Mouse (Mus musculus): ENCODE measurements around the gene Foxp4. TPM values are rescaled to one million over a fixed set of nuclear protein-coding genes. Genes with fewer than 3 reads are reported as not detected.

The Foxp4 gene
- polyA plus RNA-seq, 1 experiment from 2014 or later: 35.8 TPM

- ATAC-seq: no peak
- H3K36me3 ChIP-seq (ENCODE audit: control insufficient read depth, insufficient read depth, low read length): no peaks in the 10 kb centered on the region
- H3K9me3 ChIP-seq (replicated peaks; ENCODE audit: control insufficient read depth, low read length, poor library complexity, severe bottlenecking): no peaks in the 10 kb centered on the region
- peak overlapping the region; percentile 50 for H3K9ac ChIP-seq (ENCODE audit: low read depth, low read length)
- WGBS: under 1% methylated on average over 24 of the region's 24 CpGs
- H3K27ac ChIP-seq (ENCODE audit: low read length): no peak overlapping the region; the same call in 1 of the 2 replicates
- H3K27me3 ChIP-seq (ENCODE audit: control insufficient read depth, insufficient read depth, low read depth, low read length): peaks cover 12% of the 10 kb centered on the region
- H3K4me1 ChIP-seq (ENCODE audit: control insufficient read depth, insufficient read depth, low read length): peaks cover 38% of the 10 kb centered on the region
- H3K4me2 ChIP-seq (ENCODE audit: low read length): peak overlapping the region; percentile 96
- peak overlapping the region; percentile 86 for H3K4me3 ChIP-seq (ENCODE audit: low read depth, low read length)
These were observed 1.9 kb downstream of the Foxp4 start for GRCm38 (mm10) chr17:47922579-47922978.

GRCm38 (mm10) chr17:47922116-47922515, 2.3 kb downstream of the Foxp4 start:
- no peak for ATAC-seq
- no peaks in the 10 kb centered on the region for H3K9me3 ChIP-seq (replicated peaks; ENCODE audit: control insufficient read depth, low read length, poor library complexity, severe bottlenecking)
- H3K27ac ChIP-seq (ENCODE audit: low read length): no peak overlapping the region
- H3K4me2 ChIP-seq (ENCODE audit: low read length): peak overlapping the region; percentile 96
- WGBS: 1% methylated on average over 21 of the region's 21 CpGs
- H3K4me3 ChIP-seq (ENCODE audit: low read depth, low read length): peak overlapping the region; percentile 86
- peaks cover 38% of the 10 kb centered on the region for H3K4me1 ChIP-seq (ENCODE audit: control insufficient read depth, insufficient read depth, low read length)
- H3K27me3 ChIP-seq (ENCODE audit: control insufficient read depth, insufficient read depth, low read depth, low read length): peaks cover 12% of the 10 kb centered on the region
- H3K9ac ChIP-seq (ENCODE audit: low read depth, low read length): peak overlapping the region; percentile 50
- no peaks in the 10 kb centered on the region for H3K36me3 ChIP-seq (ENCODE audit: control insufficient read depth, insufficient read depth, low read length)

- no peaks in the 10 kb centered on the region for H3K9me3 ChIP-seq (replicated peaks; ENCODE audit: control insufficient read depth, low read length, poor library complexity, severe bottlenecking)
- H3K4me3 ChIP-seq (ENCODE audit: low read depth, low read length): peak overlapping the region; percentile 86; the same call in 1 of the 2 replicates
- 36% methylated on average over 4 of the region's 4 CpGs for WGBS
- 0 out of 2 replicates have a peak overlapping the region, but pooled peaks have one; percentile 11 for H3K9ac ChIP-seq (ENCODE audit: low read depth, low read length)
- peak overlapping the region; percentile 96 for H3K4me2 ChIP-seq (ENCODE audit: low read length)
- ATAC-seq: no peak
- no peaks in the 10 kb centered on the region for H3K36me3 ChIP-seq (ENCODE audit: control insufficient read depth, insufficient read depth, low read length)
- H3K27ac ChIP-seq (ENCODE audit: low read length): no peak overlapping the region
- peaks cover 12% of the 10 kb centered on the region for H3K27me3 ChIP-seq (ENCODE audit: control insufficient read depth, insufficient read depth, low read depth, low read length)
- H3K4me1 ChIP-seq (ENCODE audit: control insufficient read depth, insufficient read depth, low read length): peaks cover 38% of the 10 kb centered on the region
These were observed 3.2 kb downstream of the Foxp4 start for GRCm38 (mm10) chr17:47921136-47921665.

- Histone ChIP-seq H3K36me3 (ENCODE audit: control insufficient read depth, insufficient read depth, low read length) (no peaks in the 10 kb centered on the region), H3K4me3 (ENCODE audit: low read depth, low read length) (no peak overlapping the region), H3K4me1 (ENCODE audit: control insufficient read depth, insufficient read depth, low read length) (peaks cover 40% of the 10 kb centered on the region), H3K27me3 (ENCODE audit: control insufficient read depth, insufficient read depth, low read depth, low read length) (peaks cover 12% of the 10 kb centered on the region), H3K9ac (ENCODE audit: low read depth, low read length) (no peak overlapping the region), H3K27ac (ENCODE audit: low read length) (no peak overlapping the region), H3K9me3 (replicated peaks; ENCODE audit: control insufficient read depth, low read length, poor library complexity, severe bottlenecking) (no peaks in the 10 kb centered on the region), H3K4me2 (ENCODE audit: low read length) (no peak overlapping the region; the same call in 1 of the 2 replicates)
- WGBS: 24% methylated on average over 5 of the region's 5 CpGs
- ATAC-seq: no peak
These were observed 4.6 kb downstream of the Foxp4 start for GRCm38 (mm10) chr17:47919826-47920225.

- 77% methylated on average over 5 of the region's 5 CpGs for WGBS
- no peak overlapping the region for H3K9ac ChIP-seq (ENCODE audit: low read depth, low read length)
- no peak for ATAC-seq
- no peak overlapping the region for H3K27ac ChIP-seq (ENCODE audit: low read length)
- no peak overlapping the region for H3K4me2 ChIP-seq (ENCODE audit: low read length)
- H3K27me3 ChIP-seq (ENCODE audit: control insufficient read depth, insufficient read depth, low read depth, low read length): peaks cover 12% of the 10 kb centered on the region
- no peaks in the 10 kb centered on the region for H3K9me3 ChIP-seq (replicated peaks; ENCODE audit: control insufficient read depth, low read length, poor library complexity, severe bottlenecking)
- no peaks in the 10 kb centered on the region for H3K36me3 ChIP-seq (ENCODE audit: control insufficient read depth, insufficient read depth, low read length)
- H3K4me3 ChIP-seq (ENCODE audit: low read depth, low read length): no peak overlapping the region
- H3K4me1 ChIP-seq (ENCODE audit: control insufficient read depth, insufficient read depth, low read length): peaks cover 40% of the 10 kb centered on the region
These were observed 6.5 kb downstream of the Foxp4 start for GRCm38 (mm10) chr17:47917907-47918306.

- no peak for ATAC-seq
- peaks cover 33% of the 10 kb centered on the region for H3K4me1 ChIP-seq (ENCODE audit: control insufficient read depth, insufficient read depth, low read length)
- H3K36me3 ChIP-seq (ENCODE audit: control insufficient read depth, insufficient read depth, low read length): no peaks in the 10 kb centered on the region
- WGBS: 78% methylated on average over 3 of the region's 3 CpGs
- H3K9me3 ChIP-seq (replicated peaks; ENCODE audit: control insufficient read depth, low read length, poor library complexity, severe bottlenecking): no peaks in the 10 kb centered on the region
- H3K27me3 ChIP-seq (ENCODE audit: control insufficient read depth, insufficient read depth, low read depth, low read length): peaks cover 12% of the 10 kb centered on the region
- H3K4me3 ChIP-seq (ENCODE audit: low read depth, low read length): no peak overlapping the region
- H3K4me2 ChIP-seq (ENCODE audit: low read length): no peak overlapping the region
- H3K27ac ChIP-seq (ENCODE audit: low read length): no peak overlapping the region
- no peak overlapping the region for H3K9ac ChIP-seq (ENCODE audit: low read depth, low read length)
These were observed 7.2 kb downstream of the Foxp4 start for GRCm38 (mm10) chr17:47917212-47917611.

- Histone ChIP-seq H3K4me2 (ENCODE audit: low read length) (0 out of 2 replicates have a peak overlapping the region, but pooled peaks have one; percentile 15), H3K9me3 (replicated peaks; ENCODE audit: control insufficient read depth, low read length, poor library complexity, severe bottlenecking) (no peaks in the 10 kb centered on the region), H3K36me3 (ENCODE audit: control insufficient read depth, insufficient read depth, low read length) (no peaks in the 10 kb centered on the region), H3K27me3 (ENCODE audit: control insufficient read depth, insufficient read depth, low read depth, low read length) (peaks cover 11% of the 10 kb centered on the region; the same call in 1 of the 2 replicates), H3K4me3 (ENCODE audit: low read depth, low read length) (no peak overlapping the region), H3K27ac (ENCODE audit: low read length) (no peak overlapping the region), H3K9ac (ENCODE audit: low read depth, low read length) (no peak overlapping the region), H3K4me1 (ENCODE audit: control insufficient read depth, insufficient read depth, low read length) (peaks cover 18% of the 10 kb centered on the region)
- 12% methylated on average over 9 of the region's 9 CpGs for WGBS
- ATAC-seq: peak; percentile 31; the same call in 1 of the 2 replicates
These were observed 9.7 kb downstream of the Foxp4 start for GRCm38 (mm10) chr17:47914676-47915219.

- 14% methylated on average over 48 of the region's 51 CpGs for WGBS
- Histone ChIP-seq H3K36me3 (ENCODE audit: control insufficient read depth, insufficient read depth, low read length) (no peaks in the 10 kb centered on the region), H3K4me3 (ENCODE audit: low read depth, low read length) (peak overlapping the region; percentile 27), H3K9me3 (replicated peaks; ENCODE audit: control insufficient read depth, low read length, poor library complexity, severe bottlenecking) (no peaks in the 10 kb centered on the region), H3K4me1 (ENCODE audit: control insufficient read depth, insufficient read depth, low read length) (peaks cover 26% of the 10 kb centered on the region), H3K27me3 (ENCODE audit: control insufficient read depth, insufficient read depth, low read depth, low read length) (peaks cover 11% of the 10 kb centered on the region; the same call in 1 of the 2 replicates), H3K27ac (ENCODE audit: low read length) (no peak overlapping the region), H3K9ac (ENCODE audit: low read depth, low read length) (peak overlapping the region; percentile 51; the same call in 1 of the 2 replicates), H3K4me2 (ENCODE audit: low read length) (peak overlapping the region; percentile 55)
- ATAC-seq: no peak; the same call in 1 of the 2 replicates
These were observed 15.1 kb downstream of the Foxp4 start for GRCm38 (mm10) chr17:47909091-47910001.
